Mouse (Mus musculus) megakaryocyte, adult 5-6 weeks (primary cell): ENCODE data around the gene Gm14743. TPM values are rescaled to one million over a fixed set of nuclear protein-coding genes. Genes with fewer than 3 reads are reported as not detected.
"Not testable (repeated sequence)": the region's sequence is repeated elsewhere in the genome, so short reads cannot be mapped to it uniquely, and the experiment has no call there.

Experiments
- ATAC-seq: 2 replicates; pipeline ENCODE4 v1.8.0; 2016; ENCODE audit warnings: mild to moderate bottlenecking, inconsistent platforms; ENCODE audit not compliant: poor library complexity, severe bottlenecking
- total RNA-seq, 2 experiments: library from RNA; stranded (forward) in 1 of 2; stranded (reverse) in 1 of 2; fragments of 153-499, 151-499 nt in 1 of 2; fragments of 221-1000, 200-1000 nt in 1 of 2; gene quantifications; 2 replicates each; pipeline versions ENCODE4 v1.2.3 to v1.2.4; 2015 to 2017

The Gm14743 gene
- not detected in 2 replicates for total RNA-seq (2015)
- not detected in 2 replicates for total RNA-seq (2017)

DNA sequence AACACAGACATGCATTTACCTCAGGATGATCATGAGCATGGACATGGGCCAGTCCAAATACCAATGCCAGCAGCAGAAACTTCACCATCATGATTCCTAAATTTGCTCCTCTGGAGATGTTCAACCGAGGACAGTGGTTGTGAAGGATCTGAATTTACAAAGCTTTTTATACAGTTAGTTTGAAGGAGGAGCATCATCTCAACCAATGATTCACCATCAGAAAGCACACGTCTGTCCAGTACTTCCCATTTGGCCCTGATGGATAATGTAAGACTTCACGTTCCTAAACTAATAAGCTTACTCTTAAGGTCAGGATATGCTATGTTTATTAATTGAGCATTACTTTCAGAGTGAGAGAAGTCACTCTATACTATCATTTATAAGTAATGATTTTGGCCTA lies at the start of gene Gm14743:
Gene Gm14743 (minus strand): TSS at position 101 of the 400 bp plus-strand sequence.
- ATAC-seq: not testable (repeated sequence)

DNA sequence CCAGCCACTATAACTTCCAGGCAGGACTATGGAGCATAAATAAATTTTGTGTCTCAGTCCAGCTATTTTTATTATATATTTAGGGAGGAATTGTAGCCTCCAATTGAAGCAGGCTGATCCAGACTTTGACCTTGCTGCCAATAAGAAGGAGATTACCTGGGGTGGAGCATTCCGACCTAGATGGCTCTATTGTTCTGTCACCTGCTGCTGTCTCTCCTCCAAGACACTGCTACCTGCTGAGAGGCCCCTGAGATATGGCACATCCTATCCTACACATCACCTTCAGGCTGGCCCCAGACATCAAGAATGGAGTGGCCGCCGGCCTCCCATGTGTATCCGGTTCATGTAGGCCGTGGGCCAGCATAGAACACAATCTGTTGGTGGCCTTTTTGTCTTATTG lies 42.9 kb downstream of the Gm14743 start:
- no peak for ATAC-seq

DNA sequence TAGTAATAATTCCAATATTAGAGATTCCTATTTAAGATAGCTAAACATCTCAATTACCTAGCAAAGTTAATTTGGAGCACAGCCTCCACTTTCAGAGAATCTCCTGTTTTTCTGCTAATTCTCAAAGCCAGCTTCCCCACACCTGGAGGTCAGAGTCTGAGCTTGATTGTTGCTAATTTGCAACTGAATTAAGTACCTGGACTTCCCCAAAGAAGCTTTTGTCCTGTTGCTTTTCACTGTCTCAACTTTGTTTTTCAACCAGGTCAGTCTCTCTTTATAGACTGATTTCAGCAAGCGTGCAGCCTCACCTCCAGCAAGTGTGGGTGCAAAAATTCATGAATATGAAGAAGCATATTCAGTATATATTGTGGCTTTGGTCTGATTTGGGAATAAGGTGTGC lies 43.5 kb downstream of the Gm14743 start:
- ATAC-seq: not testable (repeated sequence)

Other genes starting within 250 kb of the Gm14743 start
- gene Obp1a, start 154.5 kb downstream of the Gm14743 start, total RNA-seq (2015): not detected in 2 replicates
- gene Obp1a, start 154.5 kb downstream of the Gm14743 start, total RNA-seq (2017): not detected in 2 replicates
- gene Gm5938, start 120.5 kb downstream of the Gm14743 start, total RNA-seq (2015): not detected in 2 replicates
- gene Gm5938, start 120.5 kb downstream of the Gm14743 start, total RNA-seq (2017): not detected in 2 replicates
- gene Obp1b, start 59.1 kb downstream of the Gm14743 start, total RNA-seq (2015): not detected in 2 replicates
- not detected in 2 replicates for gene Obp1b, start 59.1 kb downstream of the Gm14743 start, total RNA-seq (2017)
- not detected in 2 replicates for gene 4930480E11Rik, start 123.7 kb upstream of the Gm14743 start, total RNA-seq (2015)
- not detected in 2 replicates for gene 4930480E11Rik, start 123.7 kb upstream of the Gm14743 start, total RNA-seq (2017)